Mouse (Mus musculus) liver, postnatal 0 days (tissue): Measurements from ENCODE around the gene Macrod2.

Experiments used
- CTCF ChIP-seq: sonication (generic); IDR thresholded peaks from 2 replicates; pipeline ENCODE4 v1.5.1; 2016; ENCODE audit warnings: antibody characterized with exemption, low read depth
- EP300 ChIP-seq: IDR thresholded peaks from 2 replicates; pipeline ENCODE4 v1.6.1; 2016; ENCODE audit warnings: antibody characterized with exemption, low read depth, mild to moderate bottlenecking

- TF ChIP-seq CTCF (no peak), EP300 (no peak)
Observed at GRCm38 (mm10) chr2:140535832-140536571, 140.9 kb downstream of the Macrod2 start.
